Mouse (Mus musculus): ENCODE data around the gene Ccdc189. TPM values are rescaled to one million over a fixed set of nuclear protein-coding genes. Genes with fewer than 3 reads are reported as not detected.
"Not testable (repeated sequence)": the region's sequence is repeated elsewhere in the genome, so short reads cannot be mapped to it uniquely, and the experiment has no call there.

Gene Ccdc189
- total RNA-seq (2014; rRNA removed) (6.7 and 8.1 TPM in 2 replicates), polyA plus RNA-seq (2015; fragmentation: Nextera tagmentation; extraction: Ambion mirVana) (11.8 and 13.5 TPM in 2 replicates)

DNA sequence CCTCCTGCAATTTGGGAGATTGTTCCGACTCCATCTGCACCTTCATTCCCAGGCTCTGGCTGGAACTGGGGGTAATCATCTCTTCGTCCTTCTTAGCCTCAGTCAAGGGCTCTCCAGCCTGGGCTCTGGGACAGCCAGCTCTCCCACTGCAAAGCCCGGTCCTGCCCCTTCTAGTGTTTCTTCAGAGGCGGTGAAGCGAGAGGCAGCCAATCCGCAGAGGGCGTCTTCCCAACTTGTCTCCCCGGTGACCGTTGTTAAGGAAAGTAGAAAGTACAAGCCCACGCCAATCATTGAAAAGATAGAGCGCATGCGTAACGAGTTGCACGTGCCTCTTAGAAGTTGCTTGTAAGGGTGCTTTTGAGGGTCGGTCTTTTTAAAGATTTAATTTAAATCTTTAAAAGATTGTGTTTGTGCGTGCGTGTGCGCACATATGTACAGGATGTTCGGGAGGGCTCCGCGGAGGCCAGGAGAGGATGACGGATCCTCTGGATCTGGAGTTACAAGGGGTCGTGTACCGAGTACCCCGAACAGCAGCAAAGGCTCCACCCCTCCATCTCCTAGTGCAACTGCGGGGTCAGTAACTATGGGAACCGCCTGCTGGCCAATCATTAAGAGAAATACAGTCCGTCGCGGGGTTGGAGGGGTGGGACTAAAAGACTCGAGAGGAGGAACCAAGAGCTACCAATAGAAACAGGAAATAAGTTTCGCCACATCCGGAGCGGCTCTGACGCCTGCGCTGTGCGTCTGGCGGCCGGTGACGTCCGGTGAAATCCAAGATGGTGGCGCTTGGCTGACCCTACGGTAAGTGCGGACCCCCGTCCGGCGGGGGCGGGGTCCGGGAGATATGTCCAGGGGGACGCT lies at the start of gene Ccdc189, which contains the start of gene Rnf40:
Gene Ccdc189 (minus strand): TSS at position 585 of the 861 bp plus-strand sequence.
Gene Rnf40 (plus strand): TSS at position 757 of the 861 bp plus-strand sequence.
- Histone ChIP-seq H3K4me1 (ENCODE audit: insufficient read depth, low read length) (peaks cover 3% of the 10 kb centered on the region; the same call in 1 of the 2 replicates), H3K27me3 (ENCODE audit: insufficient read depth, low read length) (no peaks in the 10 kb centered on the region), H3K9ac (replicated peaks; ENCODE audit: low read length, poor library complexity, severe bottlenecking) (peak within 1 kb of the TSS; percentile 59), H3K4me3 (ENCODE audit: low read depth, low read length) (peak within 1 kb of the TSS; percentile 68), H3K27ac (ENCODE audit: low read depth, low read length) (peak within 1 kb of the TSS; percentile 71), H3K9me3 (ENCODE audit: low read length) (no peaks in the 10 kb centered on the region), H3K36me3 (ENCODE audit: insufficient read depth, low read length) (peaks cover 34% of the 10 kb centered on the region), H3K4me2 (ENCODE audit: low read depth, low read length, poor library complexity, severe bottlenecking) (peak within 1 kb of the TSS; percentile 87)
- DNase-seq (ENCODE audit: low spot score) (peak; percentile 99), ATAC-seq (ENCODE audit: low FRiP score) (peak; percentile 95)
- no peak; the same call in 1 of the 2 replicates for TF ChIP-seq CTCF (IDR thresholded peaks at IDR 0.05)
- under 1% methylated on average over 50 of the region's 50 CpGs for WGBS

DNA sequence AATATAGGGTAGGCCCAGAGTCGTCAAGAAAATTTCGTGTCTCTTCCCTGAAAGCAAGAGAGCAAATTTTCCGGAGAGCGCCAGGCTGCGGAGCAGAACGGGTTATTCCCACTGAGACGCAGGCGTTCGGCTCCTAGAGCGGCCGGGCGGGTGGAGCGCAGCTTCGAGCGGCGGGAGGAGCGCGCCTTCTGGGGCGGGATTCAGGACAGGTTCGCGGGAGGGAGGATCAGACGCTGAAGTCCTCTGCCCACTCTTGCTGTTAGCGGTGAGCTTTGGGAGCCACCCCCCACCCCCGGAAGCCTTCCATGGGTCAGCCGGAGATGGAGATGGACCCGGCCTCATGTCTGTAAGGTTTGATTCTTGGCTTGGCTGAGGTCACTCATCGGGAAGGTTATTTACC lies 48.6 kb upstream of the Ccdc189 start:
- Histone ChIP-seq H3K36me3 (ENCODE audit: insufficient read depth, low read length) (no peaks in the 10 kb centered on the region), H3K27me3 (ENCODE audit: insufficient read depth, low read length) (no peaks in the 10 kb centered on the region), H3K9ac (replicated peaks; ENCODE audit: low read length, poor library complexity, severe bottlenecking) (peak overlapping the region; percentile 65), H3K9me3 (ENCODE audit: low read length) (no peaks in the 10 kb centered on the region), H3K27ac (ENCODE audit: low read depth, low read length) (no peak overlapping the region; the same call in 1 of the 2 replicates), H3K4me3 (ENCODE audit: low read depth, low read length) (peak overlapping the region; percentile 56), H3K4me1 (ENCODE audit: insufficient read depth, low read length) (peaks cover 3% of the 10 kb centered on the region; the same call in 1 of the 2 replicates), H3K4me2 (ENCODE audit: low read depth, low read length, poor library complexity, severe bottlenecking) (peak overlapping the region; percentile 70)
- WGBS: 0% methylated on average over 25 of the region's 27 CpGs
- no peak for TF ChIP-seq CTCF (IDR thresholded peaks at IDR 0.05)
- DNase-seq (ENCODE audit: low spot score): peak; percentile 84
- ATAC-seq (ENCODE audit: low FRiP score): peak; percentile 56; the same call in 1 of the 2 replicates

DNA sequence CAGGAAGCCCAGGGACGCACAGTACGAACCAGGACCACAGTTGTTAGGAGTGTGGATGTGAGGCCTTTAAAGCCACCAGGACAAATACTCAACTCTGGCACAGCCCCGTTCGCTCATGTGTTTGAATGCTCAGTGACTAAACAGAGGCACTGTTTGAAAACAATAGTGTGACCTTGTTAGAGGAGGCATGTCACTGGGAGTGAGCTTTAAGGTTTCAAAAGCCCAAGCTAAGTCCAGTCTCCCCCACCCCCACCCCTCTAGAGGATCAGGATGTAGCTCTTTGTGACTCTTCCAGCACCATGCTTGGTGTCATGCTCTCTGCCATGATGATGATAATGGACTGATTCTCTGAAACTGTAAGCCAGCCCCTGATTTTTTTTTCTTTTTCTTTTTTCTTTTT lies 43.0 kb upstream of the Ccdc189 start:
- Histone ChIP-seq H3K36me3 (ENCODE audit: insufficient read depth, low read length) (no peaks in the 10 kb centered on the region), H3K4me1 (ENCODE audit: insufficient read depth, low read length) (no peaks in the 10 kb centered on the region), H3K27me3 (ENCODE audit: insufficient read depth, low read length) (no peaks in the 10 kb centered on the region), H3K9me3 (ENCODE audit: low read length) (no peaks in the 10 kb centered on the region), H3K4me2 (ENCODE audit: low read depth, low read length, poor library complexity, severe bottlenecking) (no peak overlapping the region), H3K27ac (ENCODE audit: low read depth, low read length) (no peak overlapping the region), H3K4me3 (ENCODE audit: low read depth, low read length) (no peak overlapping the region), H3K9ac (replicated peaks; ENCODE audit: low read length, poor library complexity, severe bottlenecking) (no peak overlapping the region)
- ATAC-seq (ENCODE audit: low FRiP score): no peak
- no peak for TF ChIP-seq CTCF (IDR thresholded peaks at IDR 0.05)
- no peak for DNase-seq (ENCODE audit: low spot score)
- 72% methylated on average over 4 of the region's 4 CpGs for WGBS

DNA sequence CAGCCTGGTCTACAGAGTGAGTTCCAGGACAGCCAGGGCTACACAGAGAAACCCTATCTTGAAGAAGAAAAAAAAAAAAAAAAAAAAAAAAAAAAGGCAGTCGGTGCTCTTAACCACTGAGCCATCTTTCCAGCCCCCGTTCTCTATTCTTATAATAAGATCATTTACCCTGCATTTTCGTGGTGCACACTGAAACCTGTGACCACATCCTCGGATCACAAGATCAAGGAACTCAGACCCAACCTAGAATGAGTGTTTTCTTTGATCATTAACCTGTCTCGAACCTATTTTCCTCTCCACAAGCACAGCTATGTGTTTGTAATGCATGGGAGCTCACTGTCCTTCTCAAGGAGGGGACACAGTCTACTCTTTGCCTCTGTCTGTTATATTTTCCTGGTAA lies 40.3 kb upstream of the Ccdc189 start:
- no peaks in the 10 kb centered on the region for H3K4me1 ChIP-seq (ENCODE audit: insufficient read depth, low read length)
- no peak for ATAC-seq (ENCODE audit: low FRiP score)
- H3K27ac ChIP-seq (ENCODE audit: low read depth, low read length): no peak overlapping the region
- no peak overlapping the region for H3K4me2 ChIP-seq (ENCODE audit: low read depth, low read length, poor library complexity, severe bottlenecking)
- no peak for DNase-seq (ENCODE audit: low spot score)
- no peaks in the 10 kb centered on the region for H3K9me3 ChIP-seq (ENCODE audit: low read length)
- no peaks in the 10 kb centered on the region for H3K36me3 ChIP-seq (ENCODE audit: insufficient read depth, low read length)
- WGBS: 81% methylated on average over 5 of the region's 5 CpGs
- H3K9ac ChIP-seq (replicated peaks; ENCODE audit: low read length, poor library complexity, severe bottlenecking): no peak overlapping the region
- no peaks in the 10 kb centered on the region for H3K27me3 ChIP-seq (ENCODE audit: insufficient read depth, low read length)
- no peak overlapping the region for H3K4me3 ChIP-seq (ENCODE audit: low read depth, low read length)
- no peak for TF ChIP-seq CTCF (IDR thresholded peaks at IDR 0.05)

DNA sequence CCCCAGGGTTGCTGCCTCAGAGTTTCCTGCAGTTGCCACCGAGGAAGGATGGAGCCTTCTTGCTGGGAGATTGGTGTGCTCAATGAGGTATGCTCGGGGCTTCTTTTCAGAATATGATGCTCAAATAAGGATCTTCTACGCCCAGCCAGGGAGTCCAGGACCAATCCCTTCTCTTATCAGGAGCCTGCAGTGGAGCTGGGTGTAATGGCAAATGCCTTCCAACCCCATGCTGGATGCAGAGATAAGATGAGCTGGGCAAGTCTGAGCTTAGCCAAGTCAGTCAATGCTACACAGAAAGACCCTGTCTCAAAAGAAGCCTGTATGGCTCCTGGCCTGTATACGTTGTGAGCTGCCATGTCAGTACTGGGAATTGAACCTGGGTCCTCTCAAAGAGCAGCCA lies 38.1 kb upstream of the Ccdc189 start:
- ATAC-seq (ENCODE audit: low FRiP score) (no peak), DNase-seq (ENCODE audit: low spot score) (no peak)
- H3K4me2 ChIP-seq (ENCODE audit: low read depth, low read length, poor library complexity, severe bottlenecking): no peak overlapping the region
- no peak overlapping the region for H3K9ac ChIP-seq (replicated peaks; ENCODE audit: low read length, poor library complexity, severe bottlenecking)
- no peak overlapping the region for H3K27ac ChIP-seq (ENCODE audit: low read depth, low read length)
- no peaks in the 10 kb centered on the region for H3K27me3 ChIP-seq (ENCODE audit: insufficient read depth, low read length)
- H3K9me3 ChIP-seq (ENCODE audit: low read length): no peaks in the 10 kb centered on the region
- no peak for TF ChIP-seq CTCF (IDR thresholded peaks at IDR 0.05)
- no peaks in the 10 kb centered on the region for H3K4me1 ChIP-seq (ENCODE audit: insufficient read depth, low read length)
- no peaks in the 10 kb centered on the region for H3K36me3 ChIP-seq (ENCODE audit: insufficient read depth, low read length)
- WGBS: 88% methylated on average over 4 of the region's 4 CpGs
- H3K4me3 ChIP-seq (ENCODE audit: low read depth, low read length): no peak overlapping the region

DNA sequence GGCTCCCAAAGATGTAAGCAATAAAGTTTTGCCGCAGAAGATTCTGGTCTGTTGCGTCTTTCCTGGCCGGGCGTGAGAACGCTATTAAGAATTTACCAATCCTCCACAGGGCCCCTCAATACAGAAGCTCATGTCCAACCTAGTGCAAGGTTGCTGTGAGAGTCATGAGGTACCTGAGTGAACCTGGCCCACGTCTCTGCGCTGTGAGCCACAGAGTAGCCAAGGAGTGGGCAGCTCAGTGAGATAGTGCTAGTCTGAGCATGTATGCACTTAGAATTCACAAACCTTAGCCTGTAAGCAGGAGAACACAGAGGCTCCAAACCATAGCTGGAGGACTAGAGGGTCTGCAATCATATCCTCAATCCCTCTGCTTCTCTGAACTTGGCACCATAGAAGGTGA lies 37.6 kb upstream of the Ccdc189 start:
- Histone ChIP-seq H3K4me1 (ENCODE audit: insufficient read depth, low read length) (no peaks in the 10 kb centered on the region), H3K9ac (replicated peaks; ENCODE audit: low read length, poor library complexity, severe bottlenecking) (no peak overlapping the region), H3K9me3 (ENCODE audit: low read length) (no peaks in the 10 kb centered on the region), H3K27ac (ENCODE audit: low read depth, low read length) (no peak overlapping the region), H3K36me3 (ENCODE audit: insufficient read depth, low read length) (no peaks in the 10 kb centered on the region), H3K4me3 (ENCODE audit: low read depth, low read length) (no peak overlapping the region), H3K4me2 (ENCODE audit: low read depth, low read length, poor library complexity, severe bottlenecking) (no peak overlapping the region), H3K27me3 (ENCODE audit: insufficient read depth, low read length) (no peaks in the 10 kb centered on the region)
- no peak for DNase-seq (ENCODE audit: low spot score)
- WGBS: 98% methylated on average over 7 of the region's 7 CpGs
- ATAC-seq (ENCODE audit: low FRiP score): no peak
- TF ChIP-seq CTCF (IDR thresholded peaks at IDR 0.05): no peak

DNA sequence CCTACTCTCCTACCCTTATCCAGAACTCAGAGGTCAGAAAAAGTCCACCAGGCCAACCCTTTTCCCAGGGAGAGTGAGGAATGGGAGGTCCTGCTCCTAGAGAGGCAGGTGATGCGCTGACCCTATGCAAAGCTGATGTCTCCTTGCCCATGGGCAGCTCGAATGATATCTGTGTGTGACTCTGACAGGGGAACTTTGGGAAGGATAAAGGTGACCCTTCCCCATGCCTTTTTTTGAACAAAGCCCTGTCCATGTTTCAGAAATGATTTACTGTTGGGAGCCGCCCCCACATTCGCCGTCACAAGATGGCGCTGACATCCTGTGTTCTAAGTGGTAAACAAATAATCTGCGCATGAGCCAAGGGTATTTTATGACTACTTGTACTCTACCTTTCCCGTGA lies 30.0 kb upstream of the Ccdc189 start:
- not testable (repeated sequence) for H3K27ac ChIP-seq (ENCODE audit: low read depth, low read length); H3K9ac ChIP-seq (replicated peaks; ENCODE audit: low read length, poor library complexity, severe bottlenecking); H3K4me3 ChIP-seq (ENCODE audit: low read depth, low read length); ATAC-seq (ENCODE audit: low FRiP score); H3K36me3 ChIP-seq (ENCODE audit: insufficient read depth, low read length); H3K4me2 ChIP-seq (ENCODE audit: low read depth, low read length, poor library complexity, severe bottlenecking); H3K9me3 ChIP-seq (ENCODE audit: low read length); H3K27me3 ChIP-seq (ENCODE audit: insufficient read depth, low read length); H3K4me1 ChIP-seq (ENCODE audit: insufficient read depth, low read length); DNase-seq (ENCODE audit: low spot score)
- WGBS: 91% methylated on average over 7 of the region's 8 CpGs
